Mouse (Mus musculus) midbrain, embryonic 16.5 days (tissue): ENCODE results near the gene Lats2. TPM values are rescaled to one million over a fixed set of nuclear protein-coding genes. Genes with fewer than 3 reads are reported as not detected.
A peak's percentile ranks its signal among the peaks of the same experiment; 100 is the strongest.

Experiments
- ATAC-seq: fragments of 200-750 bp; cut with Nextera tagmentation; 2 replicates; pipeline ENCODE4 v1.8.0; 2017; ENCODE audit warnings: moderate TSS enrichment
- H3K27ac ChIP-seq: fragments of 300-500 bp; sonication (generic); 2 replicates; pipeline ENCODE4 v1.5.1; 2014; ENCODE audit warnings: mild to moderate bottlenecking, low read length, mixed read lengths
- H3K27me3 ChIP-seq: fragments of 300-500 bp; sonication (generic); 2 replicates; pipeline ENCODE4 v1.6.1; 2014; ENCODE audit warnings: low read depth, low read length, mixed read lengths; ENCODE audit not compliant: control insufficient read depth, insufficient read depth
- H3K36me3 ChIP-seq: fragments of 300-500 bp; sonication (generic); 2 replicates; pipeline ENCODE4 v1.6.1; 2014; ENCODE audit warnings: mild to moderate bottlenecking, low read length, moderate library complexity, mixed read lengths; ENCODE audit not compliant: control insufficient read depth, insufficient read depth
- H3K4me1 ChIP-seq: fragments of 300-500 bp; sonication (generic); 2 replicates; pipeline ENCODE4 v1.6.1; 2014; ENCODE audit warnings: mild to moderate bottlenecking, low read length, mixed read lengths; ENCODE audit not compliant: control insufficient read depth, insufficient read depth
- H3K4me2 ChIP-seq: fragments of 300-500 bp; sonication (generic); 2 replicates; pipeline ENCODE4 v1.6.1; 2014; ENCODE audit warnings: mild to moderate bottlenecking, low read length, mixed read lengths
- H3K4me3 ChIP-seq: fragments of 300-500 bp; sonication (generic); 2 replicates; pipeline ENCODE4 v1.5.1; 2014; ENCODE audit warnings: low read depth, mild to moderate bottlenecking, low read length, moderate library complexity, mixed read lengths
- H3K9ac ChIP-seq: fragments of 300-500 bp; sonication (generic); 2 replicates; pipeline ENCODE4 v1.6.1; 2014; ENCODE audit warnings: low read depth, low read length, mixed read lengths
- H3K9me3 ChIP-seq: fragments of 300-500 bp; sonication (generic); replicated peaks from 2 replicates; pipeline ENCODE4 v1.6.1; 2014; ENCODE audit warnings: mild to moderate bottlenecking, low read length, mixed read lengths; ENCODE audit not compliant: control insufficient read depth, poor library complexity, severe bottlenecking
- WGBS: fragments of 180-500 bp; shearing (Covaris S2); extraction: QIAGEN DNeasy Blood & Tissue Kit; methylation state at CpG from one replicate; pipeline ENCODE4 v1.1.7; 2014; 5-methylcytosine and 5-hydroxymethylcytosine counted together
- polyA plus RNA-seq: library from polyadenylated mRNA; unstranded; fragments of >200 nt; fragmentation: Nextera tagmentation; extraction: Ambion mirVana; gene quantifications from 2 replicates; pipeline ENCODE4 v1.2.1, GENCODE M21; 2015

Gene Lats2
- polyA plus RNA-seq, 1 experiment from 2014 or later, result 5.2 TPM

- H3K4me3 ChIP-seq, result no peak overlapping the region
- H3K9me3 ChIP-seq, result no peaks in the 10 kb centered on the region
- peak overlapping the region; percentile 66 for H3K27ac ChIP-seq
- H3K9ac ChIP-seq, result no peak overlapping the region
- 53% methylated on average over 4 of the region's 4 CpGs for WGBS
- peak; percentile 46 for ATAC-seq
- H3K36me3 ChIP-seq, result no peaks in the 10 kb centered on the region
- peaks cover 22% of the 10 kb centered on the region for H3K4me1 ChIP-seq
- H3K4me2 ChIP-seq, result no peak overlapping the region
- H3K27me3 ChIP-seq, result no peaks in the 10 kb centered on the region
Measured at GRCm38 (mm10) chr14:57706760-57707099, 51.5 kb downstream of the Lats2 start.

GRCm38 (mm10) chr14:57705759-57706158 is 52.4 kb downstream of the Lats2 start:
- H3K27ac ChIP-seq, result no peak overlapping the region
- no peak overlapping the region for H3K4me3 ChIP-seq
- H3K9ac ChIP-seq, result no peak overlapping the region
- no peaks in the 10 kb centered on the region for H3K9me3 ChIP-seq
- WGBS, result 83% methylated on average over 4 of the region's 4 CpGs
- ATAC-seq, result no peak
- no peaks in the 10 kb centered on the region for H3K36me3 ChIP-seq
- H3K27me3 ChIP-seq, result no peaks in the 10 kb centered on the region
- H3K4me1 ChIP-seq, result peaks cover 22% of the 10 kb centered on the region
- no peak overlapping the region for H3K4me2 ChIP-seq

- Histone ChIP-seq H3K36me3 (no peaks in the 10 kb centered on the region), H3K9ac (no peak overlapping the region), H3K4me2 (no peak overlapping the region), H3K4me1 (peaks cover 22% of the 10 kb centered on the region), H3K4me3 (no peak overlapping the region), H3K9me3 (no peaks in the 10 kb centered on the region), H3K27me3 (no peaks in the 10 kb centered on the region), H3K27ac (no peak overlapping the region)
- WGBS, result 94% methylated on average over 4 of the region's 4 CpGs
- no peak for ATAC-seq
Measured at GRCm38 (mm10) chr14:57705075-57705474, 53.1 kb downstream of the Lats2 start.

- no peak overlapping the region for H3K4me3 ChIP-seq
- peaks cover 7% of the 10 kb centered on the region for H3K36me3 ChIP-seq
- no peak overlapping the region for H3K4me2 ChIP-seq
- WGBS, result 43% methylated on average over 12 of the region's 12 CpGs
- peaks cover 5% of the 10 kb centered on the region for H3K4me1 ChIP-seq
- H3K9me3 ChIP-seq, result no peaks in the 10 kb centered on the region
- ATAC-seq, result peak; percentile 49; the same call in 1 of the 2 replicates
- H3K27ac ChIP-seq, result peak overlapping the region; percentile 25
- H3K27me3 ChIP-seq, result no peaks in the 10 kb centered on the region
- no peak overlapping the region for H3K9ac ChIP-seq
Measured at GRCm38 (mm10) chr14:57701915-57702477, 56.2 kb downstream of the Lats2 start.

- H3K4me1 ChIP-seq, result no peaks in the 10 kb centered on the region
- H3K9ac ChIP-seq, result no peak overlapping the region
- no peak overlapping the region for H3K4me2 ChIP-seq
- H3K9me3 ChIP-seq, result no peaks in the 10 kb centered on the region
- H3K4me3 ChIP-seq, result no peak overlapping the region
- H3K27me3 ChIP-seq, result no peaks in the 10 kb centered on the region
- 98% methylated on average over 33 of the region's 33 CpGs for WGBS
- H3K36me3 ChIP-seq, result peaks cover 11% of the 10 kb centered on the region
- H3K27ac ChIP-seq, result no peak overlapping the region
- ATAC-seq, result no peak
Measured at GRCm38 (mm10) chr14:57699461-57699970, 58.7 kb downstream of the Lats2 start.

GRCm38 (mm10) chr14:57699016-57699415 is 59.2 kb downstream of the Lats2 start:
- 92% methylated on average over 10 of the region's 10 CpGs for WGBS
- no peak overlapping the region for H3K27ac ChIP-seq
- no peak for ATAC-seq
- H3K27me3 ChIP-seq, result no peaks in the 10 kb centered on the region
- H3K9ac ChIP-seq, result no peak overlapping the region
- no peak overlapping the region for H3K4me3 ChIP-seq
- no peaks in the 10 kb centered on the region for H3K4me1 ChIP-seq
- no peak overlapping the region for H3K4me2 ChIP-seq
- H3K36me3 ChIP-seq, result peaks cover 11% of the 10 kb centered on the region
- no peaks in the 10 kb centered on the region for H3K9me3 ChIP-seq

- Histone ChIP-seq H3K4me2 (no peak overlapping the region), H3K4me3 (no peak overlapping the region), H3K9me3 (no peaks in the 10 kb centered on the region), H3K27me3 (no peaks in the 10 kb centered on the region), H3K9ac (no peak overlapping the region), H3K36me3 (peaks cover 11% of the 10 kb centered on the region), H3K27ac (no peak overlapping the region), H3K4me1 (no peaks in the 10 kb centered on the region)
- no peak for ATAC-seq
- whole genome bisulfite sequencing, result 94% methylated on average over 15 of the region's 15 CpGs
Measured at GRCm38 (mm10) chr14:57696066-57696465, 62.1 kb downstream of the Lats2 start.

- H3K4me3 ChIP-seq, result no peak overlapping the region
- H3K9me3 ChIP-seq, result no peaks in the 10 kb centered on the region
- no peak overlapping the region for H3K4me2 ChIP-seq
- H3K9ac ChIP-seq, result no peak overlapping the region
- WGBS, result 84% methylated on average over 8 of the region's 8 CpGs
- ATAC-seq, result no peak
- no peaks in the 10 kb centered on the region for H3K27me3 ChIP-seq
- H3K4me1 ChIP-seq, result no peaks in the 10 kb centered on the region
- peaks cover 11% of the 10 kb centered on the region for H3K36me3 ChIP-seq
- H3K27ac ChIP-seq, result no peak overlapping the region
Measured at GRCm38 (mm10) chr14:57695550-57695949, 62.6 kb downstream of the Lats2 start.

GRCm38 (mm10) chr14:57694246-57694645 is 63.9 kb downstream of the Lats2 start:
- ATAC-seq, result no peak
- H3K4me3 ChIP-seq, result no peak overlapping the region
- no peak overlapping the region for H3K9ac ChIP-seq
- H3K4me2 ChIP-seq, result no peak overlapping the region
- 87% methylated on average over 16 of the region's 16 CpGs for WGBS
- H3K4me1 ChIP-seq, result no peaks in the 10 kb centered on the region
- H3K36me3 ChIP-seq, result peaks cover 8% of the 10 kb centered on the region; the same call in 1 of the 2 replicates
- no peaks in the 10 kb centered on the region for H3K27me3 ChIP-seq
- H3K9me3 ChIP-seq, result no peaks in the 10 kb centered on the region
- no peak overlapping the region for H3K27ac ChIP-seq
